Mouse (Mus musculus): ENCODE results near the gene Cadm1. TPM values are rescaled to one million over a fixed set of nuclear protein-coding genes. Genes with fewer than 3 reads are reported as not detected.

Gene Cadm1
- polyA plus RNA-seq, 1 experiment from 2014 or later, result 82.9 TPM

- H3K9ac ChIP-seq, result no peak overlapping the region
- no peak for ATAC-seq (ENCODE audit: borderline replicate concordance, extremely low read depth, low FRiP score, low TSS enrichment)
- no peak overlapping the region for H3K4me3 ChIP-seq
- peaks cover 36% of the 10 kb centered on the region; the same call in 1 of the 2 replicates for H3K4me1 ChIP-seq
- peaks cover 3% of the 10 kb centered on the region; the same call in 1 of the 2 replicates for H3K27me3 ChIP-seq
- H3K36me3 ChIP-seq, result no peaks in the 10 kb centered on the region
- H3K9me3 ChIP-seq, result no peaks in the 10 kb centered on the region
- H3K27ac ChIP-seq, result peak overlapping the region; percentile 54
- 0 out of 2 replicates have a peak overlapping the region, but pooled peaks have one; percentile 15 for H3K4me2 ChIP-seq
- WGBS, result 50% methylated on average over 13 of the region's 13 CpGs
These were observed 83.0 kb downstream of the Cadm1 start for GRCm38 (mm10) chr9:47612894-47613412.

- ATAC-seq (ENCODE audit: borderline replicate concordance, extremely low read depth, low FRiP score, low TSS enrichment), result no peak
- H3K9me3 ChIP-seq, result no peaks in the 10 kb centered on the region
- H3K36me3 ChIP-seq, result no peaks in the 10 kb centered on the region
- H3K27ac ChIP-seq, result no peak overlapping the region
- H3K4me2 ChIP-seq, result no peak overlapping the region
- H3K4me1 ChIP-seq, result peaks cover 41% of the 10 kb centered on the region
- 71% methylated on average over 6 of the region's 6 CpGs for WGBS
- H3K27me3 ChIP-seq, result peaks cover 7% of the 10 kb centered on the region; the same call in 1 of the 2 replicates
- no peak overlapping the region for H3K4me3 ChIP-seq
- H3K9ac ChIP-seq, result no peak overlapping the region
These were observed 85.1 kb downstream of the Cadm1 start for GRCm38 (mm10) chr9:47615049-47615448.

- H3K9ac ChIP-seq, result no peak overlapping the region
- 53% methylated on average over 4 of the region's 4 CpGs for WGBS
- H3K4me3 ChIP-seq, result no peak overlapping the region
- no peak for ATAC-seq (ENCODE audit: borderline replicate concordance, extremely low read depth, low FRiP score, low TSS enrichment)
- H3K36me3 ChIP-seq, result no peaks in the 10 kb centered on the region
- H3K4me2 ChIP-seq, result no peak overlapping the region
- H3K4me1 ChIP-seq, result peaks cover 45% of the 10 kb centered on the region
- no peak overlapping the region for H3K27ac ChIP-seq
- H3K9me3 ChIP-seq, result no peaks in the 10 kb centered on the region
- peaks cover 7% of the 10 kb centered on the region; the same call in 1 of the 2 replicates for H3K27me3 ChIP-seq
These were observed 86.4 kb downstream of the Cadm1 start for GRCm38 (mm10) chr9:47616391-47616790.

DNA sequence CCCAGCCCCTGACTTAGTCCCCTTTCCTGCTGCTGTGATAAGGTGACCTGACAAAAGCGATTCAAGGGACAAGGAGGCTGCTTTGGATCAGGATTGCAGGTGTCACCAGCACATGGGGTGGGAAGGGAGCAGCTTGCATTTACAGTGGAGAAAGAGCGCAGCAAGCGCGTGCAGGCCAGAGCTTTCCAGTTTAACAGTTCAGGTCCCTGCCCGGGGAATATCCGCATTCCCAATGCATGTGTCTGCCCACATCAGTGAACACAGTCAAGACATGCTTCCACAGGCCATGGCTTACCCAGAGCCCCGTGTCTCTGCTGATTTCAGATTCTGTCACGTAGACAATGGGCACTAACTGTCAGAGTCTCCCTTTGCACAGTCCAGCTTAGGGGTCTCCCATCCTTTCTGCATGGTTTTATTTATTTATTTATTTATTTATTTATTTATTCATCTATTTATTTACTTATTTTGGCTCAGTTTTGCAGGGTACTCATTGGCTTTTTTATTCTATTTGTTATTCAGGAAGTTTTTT is 89.6 kb downstream of the Cadm1 start:
- Histone ChIP-seq H3K4me3 (no peak overlapping the region), H3K4me2 (no peak overlapping the region), H3K9me3 (no peaks in the 10 kb centered on the region), H3K9ac (no peak overlapping the region), H3K27me3 (peaks cover 7% of the 10 kb centered on the region; the same call in 1 of the 2 replicates), H3K36me3 (no peaks in the 10 kb centered on the region), H3K4me1 (peaks cover 42% of the 10 kb centered on the region), H3K27ac (no peak overlapping the region)
- ATAC-seq (ENCODE audit: borderline replicate concordance, extremely low read depth, low FRiP score, low TSS enrichment), result no peak
- 66% methylated on average over 8 of the region's 8 CpGs for WGBS

DNA sequence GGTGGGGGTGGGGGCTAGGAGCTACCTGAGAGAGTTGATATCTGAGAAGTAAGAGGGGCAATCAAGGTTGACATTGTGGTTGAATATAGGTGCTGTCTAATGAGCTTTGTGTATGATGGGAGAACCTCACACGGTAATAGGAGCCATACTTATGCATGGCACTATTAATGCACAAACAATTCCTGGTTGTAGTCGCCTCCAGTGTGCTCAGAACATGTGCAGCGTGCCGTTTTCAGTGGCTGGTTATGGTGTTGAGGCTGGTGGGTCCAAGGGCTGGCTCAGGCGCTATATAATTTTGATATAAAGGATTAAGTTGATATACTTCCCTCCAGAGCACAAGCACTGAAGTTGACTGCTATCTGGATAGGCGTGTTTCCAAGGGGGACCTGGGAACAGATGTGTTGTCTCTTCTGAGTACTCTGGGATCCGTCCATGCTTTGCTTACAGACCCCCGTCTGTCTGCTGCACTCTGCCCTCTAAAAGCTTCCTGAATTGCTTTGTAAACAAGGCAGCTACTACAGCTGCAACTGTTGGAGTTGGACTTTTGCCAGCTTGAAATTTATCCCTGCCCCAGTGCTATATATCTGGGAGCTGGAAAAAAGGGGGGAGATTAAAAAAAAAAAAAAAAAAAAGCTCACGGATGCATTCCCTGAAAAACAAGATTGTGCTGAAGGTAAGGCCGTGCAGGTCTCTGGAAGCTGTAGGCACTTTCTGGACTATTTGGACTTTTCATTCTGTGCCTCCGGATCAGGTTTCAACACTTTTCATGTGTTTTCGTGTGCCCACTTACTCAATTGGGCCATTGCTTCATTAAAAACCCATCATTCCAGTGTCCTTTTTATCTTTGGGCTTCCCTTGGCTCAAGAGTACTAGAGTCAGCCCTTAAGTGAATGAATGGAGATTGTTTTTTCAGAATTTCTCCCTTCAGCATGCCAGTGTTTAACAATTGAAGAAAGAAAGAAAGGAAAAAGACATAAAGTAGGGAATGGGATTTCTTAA is 93.8 kb downstream of the Cadm1 start:
- peak; percentile 67 for ATAC-seq (ENCODE audit: borderline replicate concordance, extremely low read depth, low FRiP score, low TSS enrichment)
- H3K27ac ChIP-seq, result peak overlapping the region; percentile 80
- H3K4me2 ChIP-seq, result peak overlapping the region; percentile 16
- no peaks in the 10 kb centered on the region for H3K36me3 ChIP-seq
- peaks cover 4% of the 10 kb centered on the region; the same call in 1 of the 2 replicates for H3K27me3 ChIP-seq
- H3K9me3 ChIP-seq, result no peaks in the 10 kb centered on the region
- no peak overlapping the region for H3K4me3 ChIP-seq
- H3K9ac ChIP-seq, result no peak overlapping the region
- H3K4me1 ChIP-seq, result peaks cover 43% of the 10 kb centered on the region
- WGBS, result 9% methylated on average over 12 of the region's 12 CpGs

GRCm38 (mm10) chr9:47624565-47625520 is 94.9 kb downstream of the Cadm1 start:
- Histone ChIP-seq H3K36me3 (no peaks in the 10 kb centered on the region), H3K9me3 (no peaks in the 10 kb centered on the region), H3K4me2 (peak overlapping the region; percentile 7), H3K27me3 (no peaks in the 10 kb centered on the region; the same call in 1 of the 2 replicates), H3K4me1 (peaks cover 43% of the 10 kb centered on the region), H3K4me3 (no peak overlapping the region), H3K27ac (peak overlapping the region; percentile 80), H3K9ac (no peak overlapping the region)
- peak; percentile 85; the same call in 1 of the 2 replicates for ATAC-seq (ENCODE audit: borderline replicate concordance, extremely low read depth, low FRiP score, low TSS enrichment)
- WGBS, result 47% methylated on average over 17 of the region's 17 CpGs

- Histone ChIP-seq H3K27me3 (no peaks in the 10 kb centered on the region), H3K4me1 (peaks cover 43% of the 10 kb centered on the region), H3K4me3 (no peak overlapping the region), H3K4me2 (no peak overlapping the region), H3K36me3 (no peaks in the 10 kb centered on the region), H3K27ac (peak overlapping the region; percentile 29; the same call in 1 of the 2 replicates), H3K9me3 (no peaks in the 10 kb centered on the region), H3K9ac (no peak overlapping the region)
- no peak; the same call in 1 of the 2 replicates for ATAC-seq (ENCODE audit: borderline replicate concordance, extremely low read depth, low FRiP score, low TSS enrichment)
- WGBS, result 66% methylated on average over 7 of the region's 7 CpGs
These were observed 95.7 kb downstream of the Cadm1 start for GRCm38 (mm10) chr9:47625621-47626210.

DNA sequence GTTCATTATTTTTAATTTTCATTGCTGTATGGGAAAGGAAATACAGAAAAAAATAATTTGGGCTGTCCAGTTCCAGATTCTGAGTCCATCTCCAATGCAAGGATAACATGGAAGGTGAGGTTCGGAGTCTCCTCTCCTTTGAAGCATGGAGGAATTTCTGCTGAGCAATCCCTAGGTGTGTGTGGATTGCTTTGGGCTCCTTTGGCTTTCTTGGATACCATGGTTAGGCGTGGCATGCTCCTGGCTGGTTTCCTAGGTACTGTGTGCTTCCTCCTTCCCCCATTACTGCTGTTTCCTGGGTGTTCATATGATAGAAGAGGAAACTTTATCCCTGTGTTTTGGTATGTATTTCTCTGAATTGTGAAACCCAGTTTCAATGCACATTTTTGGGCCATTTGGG is 98.0 kb downstream of the Cadm1 start:
- Histone ChIP-seq H3K4me3 (no peak overlapping the region), H3K27ac (no peak overlapping the region), H3K36me3 (no peaks in the 10 kb centered on the region), H3K4me1 (peaks cover 38% of the 10 kb centered on the region), H3K9me3 (no peaks in the 10 kb centered on the region), H3K9ac (no peak overlapping the region), H3K27me3 (no peaks in the 10 kb centered on the region), H3K4me2 (no peak overlapping the region)
- 90% methylated on average over 2 of the region's 2 CpGs for WGBS
- no peak for ATAC-seq (ENCODE audit: borderline replicate concordance, extremely low read depth, low FRiP score, low TSS enrichment)

GRCm38 (mm10) chr9:47628550-47628949 is 98.6 kb downstream of the Cadm1 start:
- Histone ChIP-seq H3K9me3 (no peaks in the 10 kb centered on the region), H3K27ac (no peak overlapping the region), H3K4me3 (no peak overlapping the region), H3K4me1 (peaks cover 32% of the 10 kb centered on the region), H3K36me3 (no peaks in the 10 kb centered on the region), H3K27me3 (no peaks in the 10 kb centered on the region), H3K4me2 (no peak overlapping the region), H3K9ac (no peak overlapping the region)
- WGBS, result 76% methylated on average over 1 of the region's 1 CpGs
- no peak for ATAC-seq (ENCODE audit: borderline replicate concordance, extremely low read depth, low FRiP score, low TSS enrichment)

- no peaks in the 10 kb centered on the region for H3K9me3 ChIP-seq
- H3K4me2 ChIP-seq, result no peak overlapping the region
- no peak overlapping the region for H3K27ac ChIP-seq
- no peaks in the 10 kb centered on the region for H3K27me3 ChIP-seq
- H3K9ac ChIP-seq, result no peak overlapping the region
- 51% methylated on average over 3 of the region's 3 CpGs for WGBS
- no peak overlapping the region for H3K4me3 ChIP-seq
- H3K4me1 ChIP-seq, result no peaks in the 10 kb centered on the region
- H3K36me3 ChIP-seq, result no peaks in the 10 kb centered on the region
- no peak for ATAC-seq (ENCODE audit: borderline replicate concordance, extremely low read depth, low FRiP score, low TSS enrichment)
These were observed 104.7 kb downstream of the Cadm1 start for GRCm38 (mm10) chr9:47634695-47635094.

DNA sequence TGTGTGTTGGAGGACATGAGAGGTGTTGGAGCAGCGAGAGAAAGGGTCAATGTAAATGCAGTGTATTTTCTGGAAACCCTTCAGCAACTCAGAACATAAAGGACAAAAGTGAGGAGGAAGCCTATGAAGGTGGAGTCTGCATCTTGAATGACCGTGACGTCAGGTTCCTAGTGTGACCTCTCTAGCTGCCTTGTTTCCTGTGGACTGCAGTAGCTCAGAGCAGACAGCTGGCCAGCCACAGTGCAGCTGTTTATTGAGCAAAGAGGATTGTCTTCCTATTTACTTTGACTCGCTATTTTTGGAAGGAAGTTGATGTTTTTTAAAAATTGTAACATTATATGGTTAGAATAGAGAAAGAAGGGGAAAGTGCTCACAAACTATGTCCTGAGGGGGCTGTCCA is 112.7 kb downstream of the Cadm1 start:
- no peaks in the 10 kb centered on the region for H3K36me3 ChIP-seq
- no peak overlapping the region for H3K4me2 ChIP-seq
- WGBS, result 31% methylated on average over 4 of the region's 4 CpGs
- no peak overlapping the region for H3K27ac ChIP-seq
- H3K9ac ChIP-seq, result no peak overlapping the region
- no peaks in the 10 kb centered on the region for H3K9me3 ChIP-seq
- H3K4me1 ChIP-seq, result peaks cover 4% of the 10 kb centered on the region; the same call in 1 of the 2 replicates
- no peak overlapping the region for H3K4me3 ChIP-seq
- ATAC-seq (ENCODE audit: borderline replicate concordance, extremely low read depth, low FRiP score, low TSS enrichment), result peak; percentile 67; the same call in 1 of the 2 replicates
- H3K27me3 ChIP-seq, result peaks cover 7% of the 10 kb centered on the region; the same call in 1 of the 2 replicates
